Mouse (Mus musculus) CH12.LX (cell line): ENCODE measurements around the gene Spp1. TPM values are rescaled to one million over a fixed set of nuclear protein-coding genes. Genes with fewer than 3 reads are reported as not detected.

Experiments used
- DNase-seq: peaks from one replicate; pipeline ENCODE4 v3.0.0-alpha.2; 2013; ENCODE audit errors: extremely low read depth
- H3K27ac ChIP-seq: 2 replicates; pipeline ENCODE4 v1.5.1; 2012; ENCODE audit warnings: low read depth, mild to moderate bottlenecking, control low read depth, moderate library complexity; ENCODE audit not compliant: insufficient read depth
- H3K27me3 ChIP-seq: replicated peaks from 2 replicates; pipeline ENCODE3; 2012; ENCODE audit warnings: inconsistent platforms
- H3K36me3 ChIP-seq, 2 experiments: replicated peaks in 1 of 2; 2 replicates each; pipeline versions ENCODE3 to v1.6.1; 2012; ENCODE audit warnings: inconsistent platforms in 1 of 2, low read length in 1 of 2, mild to moderate bottlenecking in 1 of 2, mixed read lengths in 1 of 2, moderate library complexity in 1 of 2; ENCODE audit not compliant: control insufficient read depth in 1 of 2, insufficient read depth in 1 of 2
- H3K4me1 ChIP-seq, 2 experiments: 2 replicates each; pipeline ENCODE4 v1.6.1; 2012; ENCODE audit warnings: inconsistent platforms in 1 of 2, moderate library complexity in 1 of 2; ENCODE audit not compliant: insufficient read depth in 2 of 2, control insufficient read depth in 1 of 2
- H3K4me2 ChIP-seq: 2 replicates; pipeline ENCODE4 v1.6.1; 2012; ENCODE audit warnings: low read depth, mild to moderate bottlenecking, control low read depth; ENCODE audit not compliant: poor library complexity, insufficient read depth, severe bottlenecking
- H3K4me3 ChIP-seq, 3 experiments: fragments of 150-350 bp in 1 of 3; sonication (generic) in 1 of 3; replicated peaks in 1 of 3; 2 replicates each; pipeline versions ENCODE3 to v1.5.1; 2011 to 2012; ENCODE audit warnings: low read depth in 2 of 3, low read length in 2 of 3, mild to moderate bottlenecking in 2 of 3, moderate library complexity in 2 of 3, control low read depth in 1 of 3, improper control_type of control experiment in 1 of 3, inconsistent platforms in 1 of 3, mixed read lengths in 1 of 3; ENCODE audit not compliant: poor library complexity in 1 of 3
- H3K79me2 ChIP-seq: replicated peaks from 2 replicates; pipeline ENCODE4 v1.6.1; 2012; ENCODE audit warnings: mild to moderate bottlenecking, moderate library complexity; ENCODE audit not compliant: control insufficient read depth, poor library complexity, insufficient read depth, severe bottlenecking; ENCODE audit errors: extremely low read depth
- H3K9ac ChIP-seq: 2 replicates; pipeline ENCODE4 v1.6.1; 2012; ENCODE audit warnings: low read depth, mild to moderate bottlenecking, control low read depth, moderate library complexity; ENCODE audit not compliant: insufficient read depth
- H3K9me3 ChIP-seq: replicated peaks from 2 replicates; pipeline ENCODE3; 2012; ENCODE audit warnings: low read length, inconsistent platforms, mixed read lengths
- BHLHE40 ChIP-seq: IDR thresholded peaks from 2 replicates; pipeline ENCODE4 v1.6.1; 2011; ENCODE audit warnings: mild to moderate bottlenecking, low read depth, low read length, improper control_type of control experiment
- EP300 ChIP-seq: IDR thresholded peaks from 2 replicates; pipeline ENCODE4 v1.6.1; 2011; ENCODE audit warnings: low read length, improper control_type of control experiment
- ETS1 ChIP-seq: conservative IDR thresholded peaks from 2 replicates; pipeline ENCODE4 v1.6.1; 2012; ENCODE audit warnings: low read depth, mild to moderate bottlenecking, inconsistent platforms, low read length, improper control_type of control experiment, moderate library complexity
- IRF4 ChIP-seq: IDR thresholded peaks from 2 replicates; pipeline ENCODE4 v1.6.1; 2014; ENCODE audit warnings: low read depth, mild to moderate bottlenecking, inconsistent platforms, low read length, improper control_type of control experiment
- JUN ChIP-seq: IDR thresholded peaks from 2 replicates; pipeline ENCODE4 v1.6.1; 2011; ENCODE audit warnings: low read depth, mild to moderate bottlenecking, low read length, improper control_type of control experiment, moderate library complexity; ENCODE audit not compliant: insufficient read depth
- MAFK ChIP-seq: IDR thresholded peaks from 2 replicates; pipeline ENCODE4 v1.6.1; 2011; ENCODE audit warnings: low read length, improper control_type of control experiment; ENCODE audit not compliant: insufficient replicate concordance
- MAZ ChIP-seq: IDR thresholded peaks from 2 replicates; pipeline ENCODE4 v1.6.1; 2012; ENCODE audit warnings: low read depth, mild to moderate bottlenecking, inconsistent platforms, low read length, improper control_type of control experiment, moderate library complexity
- RAD21 ChIP-seq: IDR thresholded peaks from 2 replicates; pipeline ENCODE4 v1.6.1; 2011; ENCODE audit warnings: low read depth, mild to moderate bottlenecking, low read length, improper control_type of control experiment, moderate library complexity
- RCOR1 ChIP-seq: conservative IDR thresholded peaks from 2 replicates; pipeline ENCODE4 v1.6.1; 2012; ENCODE audit warnings: low read depth, mild to moderate bottlenecking, inconsistent platforms, low read length, improper control_type of control experiment
- TBP ChIP-seq: conservative IDR thresholded peaks from 2 replicates; pipeline ENCODE4 v1.6.1; 2011; ENCODE audit warnings: low read depth, low read length, improper control_type of control experiment
- TCF12 ChIP-seq: IDR thresholded peaks from 2 replicates; pipeline ENCODE4 v1.6.1; 2014; ENCODE audit warnings: low read depth, mild to moderate bottlenecking, inconsistent platforms, low read length, improper control_type of control experiment
- USF2 ChIP-seq: conservative IDR thresholded peaks from 2 replicates; pipeline ENCODE4 v1.6.1; 2011; ENCODE audit warnings: low read depth, low read length, improper control_type of control experiment
- ZC3H11A ChIP-seq: IDR thresholded peaks from 2 replicates; pipeline ENCODE4 v1.6.1; 2012; ENCODE audit warnings: low read depth, mild to moderate bottlenecking, inconsistent platforms, low read length, improper control_type of control experiment
- ZKSCAN1 ChIP-seq: IDR thresholded peaks from 2 replicates; pipeline ENCODE4 v1.6.1; 2012; ENCODE audit warnings: low read depth, inconsistent platforms, low read length, improper control_type of control experiment, borderline replicate concordance
- ZMIZ1 ChIP-seq: IDR thresholded peaks from 2 replicates; pipeline ENCODE4 v1.6.1; 2012; ENCODE audit warnings: low read depth, mild to moderate bottlenecking, inconsistent platforms, low read length, improper control_type of control experiment
- dilution Hi-C: fragments of 300-500 bp; cut with MboI; formaldehyde crosslinking; loops from 2 replicates; pipeline ENCODE4 v1.14.3; 2020; ENCODE audit warnings: low sequenced_read_pairs; ENCODE audit not compliant: extremely low pct_unique_long_range_greater_than_20kb, extremely low pct_ligation_motif_present
- in situ Hi-C: fragments of 300-500 bp; cut with MboI; formaldehyde crosslinking; loops from 3 replicates; pipeline ENCODE4 v1.14.3; 2019; ENCODE audit warnings: low sequenced_read_pairs, low pct_ligation_motif_present, low pct_unique_long_range_greater_than_20kb, mixed read lengths
- polyA plus RNA-seq: library from polyadenylated mRNA; unstranded; fragments of >175 nt; gene quantifications from 2 replicates; pipeline ENCODE4 v1.2.1, GENCODE M21; 2012; ENCODE audit warnings: low read depth; ENCODE audit not compliant: insufficient read length
- total RNA-seq, 2 experiments: library from RNA; depleted of rRNA; stranded (reverse); fragments of 300-350 nt in 1 of 2; fragments of >200 nt in 1 of 2; gene quantifications; 2 replicates each; pipeline ENCODE4 v1.2.3; 2012 to 2014

Gene Spp1
- total and polyA plus RNA-seq, 3 experiments, result 2.1 to 27.0 (median 10.4) TPM

- no peak overlapping the region for H3K9ac ChIP-seq
- no peaks in the 10 kb centered on the region for H3K36me3 ChIP-seq
- no peak for DNase-seq
- in situ Hi-C loops, result no loop called here
- H3K27ac ChIP-seq, result no peak overlapping the region
- H3K4me2 ChIP-seq, result no peak overlapping the region
- no peak overlapping the region for H3K4me3 ChIP-seq
- peaks cover 13% of the 10 kb centered on the region for H3K9me3 ChIP-seq
- no peaks in the 10 kb centered on the region for H3K27me3 ChIP-seq
- H3K4me1 ChIP-seq, result no peaks in the 10 kb centered on the region
- dilution Hi-C loops, result no loop called here
- TF ChIP-seq IRF4, result no peak
- no peak for TF ChIP-seq TCF12
- TF ChIP-seq ZMIZ1, result no peak
- TF ChIP-seq ZKSCAN1, result no peak
- TF ChIP-seq ETS1, result no peak
- no peak for TF ChIP-seq EP300
- no peak for TF ChIP-seq RAD21
- TF ChIP-seq MAFK, result no peak
- no peak for TF ChIP-seq MAZ
- TF ChIP-seq JUN, result no peak
- TF ChIP-seq ZC3H11A, result no peak
- no peak for TF ChIP-seq RCOR1
- H3K79me2 ChIP-seq, result no peaks in the 10 kb centered on the region
These were observed 25.0 kb downstream of the Spp1 start for GRCm38 (mm10) chr5:104459706-104460455.

GRCm38 (mm10) chr5:104460456-104460838 lies 25.5 kb downstream of the Spp1 start:
- no peaks in the 10 kb centered on the region for H3K27me3 ChIP-seq
- peaks cover 13% of the 10 kb centered on the region for H3K9me3 ChIP-seq
- no peaks in the 10 kb centered on the region for H3K36me3 ChIP-seq
- H3K79me2 ChIP-seq, result no peaks in the 10 kb centered on the region
- H3K4me1 ChIP-seq, result no peaks in the 10 kb centered on the region
- TF ChIP-seq BHLHE40, result no peak
- in situ Hi-C loops (no loop called here), dilution Hi-C loops (no loop called here)
- H3K9ac ChIP-seq, result no peak overlapping the region
- no peak overlapping the region for H3K27ac ChIP-seq
- H3K4me2 ChIP-seq, result no peak overlapping the region
- no peak overlapping the region for H3K4me3 ChIP-seq
- no peak for DNase-seq

GRCm38 (mm10) chr5:104460856-104461255 lies 25.9 kb downstream of the Spp1 start:
- Histone ChIP-seq H3K4me1 (no peaks in the 10 kb centered on the region), H3K4me2 (no peak overlapping the region), H3K79me2 (no peaks in the 10 kb centered on the region), H3K27me3 (no peaks in the 10 kb centered on the region), H3K4me3 (no peak overlapping the region), H3K9ac (no peak overlapping the region), H3K36me3 (no peaks in the 10 kb centered on the region), H3K9me3 (peaks cover 13% of the 10 kb centered on the region), H3K27ac (no peak overlapping the region)
- TF ChIP-seq USF2 (no peak), BHLHE40 (no peak), ETS1 (no peak), TBP (no peak)
- dilution Hi-C loops, result no loop called here
- no peak for DNase-seq
- in situ Hi-C loops, result no loop called here
